Mouse (Mus musculus): ENCODE data around the gene Psmb9.

Gene Psmb9

DNA sequence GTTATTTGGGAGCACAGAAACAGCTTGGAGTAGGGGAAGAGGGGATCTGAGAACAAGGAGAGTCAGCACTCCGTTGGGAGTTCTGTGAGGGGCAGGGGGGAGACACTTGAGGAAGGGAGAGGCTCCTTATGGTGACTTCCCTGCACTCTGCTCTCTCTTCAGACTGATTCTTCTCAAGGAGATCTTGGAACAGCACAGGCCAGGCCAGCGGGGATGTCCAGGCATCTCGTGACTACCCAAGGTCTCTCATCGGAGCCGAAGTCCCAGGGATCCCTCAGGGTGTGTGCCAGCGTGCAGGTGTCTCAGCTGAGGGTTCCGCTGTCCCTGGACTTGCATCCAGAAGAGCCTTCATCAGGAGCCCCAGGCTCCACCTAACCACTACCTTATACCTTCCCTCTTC is 48.9 kb downstream of the Psmb9 start:
- no peak for DNase-seq (ENCODE audit: inconsistent ontology term)

DNA sequence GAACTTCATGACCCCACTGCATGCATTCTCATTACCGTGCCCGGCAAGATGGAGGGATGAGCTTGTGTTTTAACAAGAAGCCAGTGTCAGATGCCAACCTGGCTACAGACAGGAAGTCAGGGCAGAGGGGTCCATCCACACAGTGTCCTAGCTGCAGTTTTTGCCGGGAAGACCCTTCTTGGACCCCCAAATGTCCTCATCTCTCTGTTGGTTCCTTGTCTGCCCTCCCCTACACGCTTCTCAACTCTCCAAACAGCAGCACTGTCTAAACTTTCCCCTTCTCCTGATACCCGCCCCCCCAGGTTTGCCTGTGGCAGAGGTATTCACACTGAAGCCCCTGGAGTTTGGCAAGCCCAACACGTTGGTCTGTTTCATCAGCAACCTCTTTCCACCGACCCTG is 50.0 kb downstream of the Psmb9 start:
- no peak for DNase-seq (ENCODE audit: inconsistent ontology term)

GRCm38 (mm10) chr17:34135297-34136224 is 52.0 kb downstream of the Psmb9 start:
- peak; percentile 98 for DNase-seq (ENCODE audit: inconsistent ontology term)

- DNase-seq (ENCODE audit: inconsistent ontology term) = no peak
These were observed 53.1 kb downstream of the Psmb9 start for GRCm38 (mm10) chr17:34134451-34134850.

- no peak for DNase-seq (ENCODE audit: inconsistent ontology term)
These were observed 54.3 kb downstream of the Psmb9 start for GRCm38 (mm10) chr17:34133289-34133688.

All from Muller cell, postnatal 12 days (primary cell).